Mouse (Mus musculus): Measurements from ENCODE around the gene Rnf145.

The Rnf145 gene

GRCm38 (mm10) chr11:44509906-44510305 is 8.9 kb upstream of the Rnf145 start:
- no peak for DNase-seq (ENCODE audit: extremely low read depth, low read depth)

- DNase-seq (ENCODE audit: extremely low read depth, low read depth), result no peak
Observed at GRCm38 (mm10) chr11:44510371-44510770, 8.4 kb upstream of the Rnf145 start.

- DNase-seq (ENCODE audit: extremely low read depth, low read depth), result peak; percentile 86
Observed at GRCm38 (mm10) chr11:44512044-44513025, 6.4 kb upstream of the Rnf145 start.

GRCm38 (mm10) chr11:44513026-44513422 is 5.7 kb upstream of the Rnf145 start:
- DNase-seq (ENCODE audit: extremely low read depth, low read depth), result no peak

- DNase-seq (ENCODE audit: extremely low read depth, low read depth), result no peak
Observed at GRCm38 (mm10) chr11:44514666-44515065, 4.1 kb upstream of the Rnf145 start.

- DNase-seq (ENCODE audit: extremely low read depth, low read depth), result no peak
Observed at GRCm38 (mm10) chr11:44516362-44516761, 2.4 kb upstream of the Rnf145 start.

GRCm38 (mm10) chr11:44517561-44518280 is 1.0 kb upstream of the Rnf145 start:
- DNase-seq (ENCODE audit: extremely low read depth, low read depth), result peak; percentile 26

GRCm38 (mm10) chr11:44519096-44519949 is 559 bp downstream of the Rnf145 start:
- no peak for DNase-seq (ENCODE audit: extremely low read depth, low read depth)

- DNase-seq (ENCODE audit: extremely low read depth, low read depth), result peak; percentile 71
Observed at GRCm38 (mm10) chr11:44519950-44520761, 1.4 kb downstream of the Rnf145 start.

GRCm38 (mm10) chr11:44522594-44522993 is 3.8 kb downstream of the Rnf145 start:
- no peak for DNase-seq (ENCODE audit: extremely low read depth, low read depth)

- no peak for DNase-seq (ENCODE audit: extremely low read depth, low read depth)
Observed at GRCm38 (mm10) chr11:44525765-44526164, 7.0 kb downstream of the Rnf145 start.

GRCm38 (mm10) chr11:44526654-44527263 is 8.0 kb downstream of the Rnf145 start:
- DNase-seq (ENCODE audit: extremely low read depth, low read depth), result no peak

GRCm38 (mm10) chr11:44528560-44529199 is 9.9 kb downstream of the Rnf145 start:
- DNase-seq (ENCODE audit: extremely low read depth, low read depth), result no peak

- DNase-seq (ENCODE audit: extremely low read depth, low read depth), result peak; percentile 61
Observed at GRCm38 (mm10) chr11:44529200-44529599, 10.4 kb downstream of the Rnf145 start.

- no peak for DNase-seq (ENCODE audit: extremely low read depth, low read depth)
Observed at GRCm38 (mm10) chr11:44529716-44530115, 11.0 kb downstream of the Rnf145 start.

- no peak for DNase-seq (ENCODE audit: extremely low read depth, low read depth)
Observed at GRCm38 (mm10) chr11:44530382-44530781, 11.6 kb downstream of the Rnf145 start.

- DNase-seq (ENCODE audit: extremely low read depth, low read depth), result no peak
Observed at GRCm38 (mm10) chr11:44530867-44531266, 12.1 kb downstream of the Rnf145 start.

- no peak for DNase-seq (ENCODE audit: extremely low read depth, low read depth)
Observed at GRCm38 (mm10) chr11:44531617-44532016, 12.9 kb downstream of the Rnf145 start.

All from MEL-GATA-1-ER (cell line).